Mouse (Mus musculus) liver, embryonic 14.5 days (tissue): ENCODE measurements at regions not wholly inside any gene's neighbourhood (a gene's known extent, or its start where the extent isn't known, plus 50 kb on each side); places are given as distances from the start of the nearest gene placed in this dataset.

Source experiments
- ATAC-seq: fragments of 200-750 bp; cut with Nextera tagmentation; 2 replicates; pipeline ENCODE4 v1.8.0; 2017; ENCODE audit warnings: moderate number of reproducible peaks, mild to moderate bottlenecking, moderate library complexity; ENCODE audit not compliant: insufficient read depth
- DNase-seq, 3 experiments: peaks; one replicate each; pipeline ENCODE4 v3.0.0-alpha.2; 2012 to 2013; ENCODE audit warnings: low read depth in 3 of 3, low spot score in 3 of 3
- H3K27ac ChIP-seq: fragments of 300-500 bp; sonication (generic); 2 replicates; pipeline ENCODE4 v1.5.1; 2014; ENCODE audit warnings: moderate library complexity, mild to moderate bottlenecking, control low read depth, inconsistent platforms
- H3K27me3 ChIP-seq: fragments of 300-500 bp; sonication (generic); 2 replicates; pipeline ENCODE4 v1.6.1; 2014; ENCODE audit warnings: mild to moderate bottlenecking, low read length, moderate library complexity; ENCODE audit not compliant: control insufficient read depth, insufficient read depth
- H3K36me3 ChIP-seq: fragments of 300-500 bp; sonication (generic); replicated peaks from 2 replicates; pipeline ENCODE4 v1.6.1; 2014; ENCODE audit warnings: low read depth; ENCODE audit not compliant: control insufficient read depth, insufficient read depth
- H3K4me1 ChIP-seq, 2 experiments: fragments of 200-500 bp in 1 of 2; fragments of 300-500 bp in 1 of 2; sonication (generic) in 1 of 2; replicated peaks; 2 replicates each; pipeline ENCODE4 v1.6.1; 2012 to 2014; ENCODE audit warnings: antibody characterized with exemption in 1 of 2, inconsistent platforms in 1 of 2, low read length in 1 of 2; ENCODE audit not compliant: control insufficient read depth in 2 of 2, insufficient read depth in 2 of 2
- H3K4me2 ChIP-seq: fragments of 300-500 bp; sonication (generic); 2 replicates; pipeline ENCODE4 v1.6.1; 2014; ENCODE audit warnings: low read depth, mild to moderate bottlenecking, control low read depth, moderate library complexity
- H3K4me3 ChIP-seq, 2 experiments: fragments of 200-500 bp in 1 of 2; fragments of 300-500 bp in 1 of 2; sonication (generic) in 1 of 2; 2 replicates each; pipeline ENCODE4 v1.5.1; 2012 to 2014; ENCODE audit warnings: low read depth in 2 of 2, low read length in 2 of 2, mild to moderate bottlenecking in 2 of 2, control low read depth in 1 of 2, inconsistent platforms in 1 of 2, moderate library complexity in 1 of 2; ENCODE audit not compliant: insufficient read depth in 1 of 2
- H3K9ac ChIP-seq: fragments of 300-500 bp; sonication (generic); replicated peaks from 2 replicates; pipeline ENCODE4 v1.6.1; 2014; ENCODE audit warnings: mild to moderate bottlenecking, control low read depth, moderate library complexity
- H3K9me3 ChIP-seq: fragments of 300-500 bp; sonication (generic); 2 replicates; pipeline ENCODE4 v1.6.1; 2016; ENCODE audit warnings: low read length, mixed read lengths; ENCODE audit not compliant: control insufficient read depth
- CTCF ChIP-seq: IDR thresholded peaks from 2 replicates; pipeline ENCODE4 v1.5.1; 2016; ENCODE audit warnings: antibody characterized with exemption, low read depth, control low read depth
- EP300 ChIP-seq: IDR thresholded peaks from 2 replicates; pipeline ENCODE4 v1.6.1; 2016; ENCODE audit warnings: antibody characterized with exemption, low read depth
- WGBS: fragments of 180-500 bp; shearing (Covaris S2); extraction: QIAGEN DNeasy Blood & Tissue Kit; methylation state at CpG from one replicate; pipeline ENCODE4 v1.1.7; 2014; ENCODE audit not compliant: insufficient replicate concordance; 5-methylcytosine and 5-hydroxymethylcytosine counted together

GRCm38 (mm10) chr13:107618796-107619429 is 425.3 kb upstream of the Smim15 start:
- DNase-seq (no peak), ATAC-seq (peak; percentile 9; the same call in 1 of the 2 replicates)
- Histone ChIP-seq H3K4me1 (peaks cover 0 to 13% of the 10 kb centered on the region in 2 experiments; a peak in 3 of 4 replicates), H3K36me3 (no peaks in the 10 kb centered on the region), H3K9ac (no peak overlapping the region), H3K4me2 (peak overlapping the region; percentile 44), H3K27ac (no peak overlapping the region), H3K9me3 (no peaks in the 10 kb centered on the region), H3K27me3 (no peaks in the 10 kb centered on the region), H3K4me3 (no peak overlapping the region)
- 47% methylated on average over 15 of the region's 15 CpGs for WGBS
- TF ChIP-seq CTCF (no peak), EP300 (no peak)

- ATAC-seq, result no peak
- H3K27me3 ChIP-seq, result no peaks in the 10 kb centered on the region
- peaks cover 0 to 13% of the 10 kb centered on the region in 2 experiments; a peak in 3 of 4 replicates for H3K4me1 ChIP-seq
- H3K9ac ChIP-seq, result no peak overlapping the region
- H3K4me2 ChIP-seq, result no peak overlapping the region
- 53% methylated on average over 8 of the region's 8 CpGs for WGBS
- DNase-seq, result no peak
- no peak overlapping the region for H3K4me3 ChIP-seq
- no peak overlapping the region for H3K27ac ChIP-seq
- no peaks in the 10 kb centered on the region for H3K9me3 ChIP-seq
- H3K36me3 ChIP-seq, result no peaks in the 10 kb centered on the region
- TF ChIP-seq EP300, result no peak
- no peak for TF ChIP-seq CTCF
These were observed 425.9 kb upstream of the Smim15 start for GRCm38 (mm10) chr13:107618369-107618771.

GRCm38 (mm10) chr13:107617582-107617981 is 426.7 kb upstream of the Smim15 start:
- DNase-seq (no peak), ATAC-seq (no peak)

DNA sequence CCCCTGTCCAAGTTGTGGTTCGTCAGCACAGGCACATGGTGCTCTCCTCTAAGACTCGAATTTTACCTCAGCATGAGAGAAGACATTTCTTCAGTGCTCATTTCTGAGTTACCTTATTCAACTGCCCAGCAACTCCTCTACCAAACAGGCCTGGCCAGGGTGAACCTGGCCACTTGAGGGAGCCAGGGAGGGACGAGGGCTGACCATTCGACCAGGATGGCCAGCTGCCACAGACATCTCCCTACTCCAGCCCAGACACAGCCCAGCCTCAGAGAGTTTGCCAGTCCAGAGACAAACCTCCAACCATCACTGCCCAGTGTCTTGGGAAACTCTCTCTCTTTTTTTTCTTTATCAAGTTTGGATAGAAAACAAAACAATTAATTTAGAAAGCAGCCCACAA is 427.5 kb upstream of the Smim15 start:
- H3K36me3 ChIP-seq, result no peaks in the 10 kb centered on the region
- no peaks in the 10 kb centered on the region for H3K9me3 ChIP-seq
- TF ChIP-seq EP300, result no peak
- peak; percentile 5; the same call in 1 of the 2 replicates for TF ChIP-seq CTCF
- DNase-seq (no peak), ATAC-seq (no peak)
- no peak overlapping the region for H3K9ac ChIP-seq
- no peak overlapping the region for H3K4me3 ChIP-seq
- peaks cover 0 to 13% of the 10 kb centered on the region in 2 experiments; a peak in 3 of 4 replicates for H3K4me1 ChIP-seq
- H3K4me2 ChIP-seq, result no peak overlapping the region
- no peak overlapping the region for H3K27ac ChIP-seq
- 60% methylated on average over 4 of the region's 4 CpGs for WGBS
- no peaks in the 10 kb centered on the region for H3K27me3 ChIP-seq

More at GRCm38 (mm10) chr13:107617582-107617981, 426.7 kb upstream of the Smim15 start:
- H3K36me3 ChIP-seq, result no peaks in the 10 kb centered on the region
- no peak overlapping the region for H3K9ac ChIP-seq
- H3K27me3 ChIP-seq, result no peaks in the 10 kb centered on the region
- TF ChIP-seq CTCF (no peak), EP300 (no peak)
- H3K9me3 ChIP-seq, result no peaks in the 10 kb centered on the region
- H3K4me1 ChIP-seq, result peaks cover 0 to 13% of the 10 kb centered on the region in 2 experiments; a peak in 3 of 4 replicates
- no peak overlapping the region for H3K4me2 ChIP-seq
- H3K4me3 ChIP-seq, result no peak overlapping the region
- 49% methylated on average over 2 of the region's 2 CpGs for WGBS
- H3K27ac ChIP-seq, result no peak overlapping the region

DNA sequence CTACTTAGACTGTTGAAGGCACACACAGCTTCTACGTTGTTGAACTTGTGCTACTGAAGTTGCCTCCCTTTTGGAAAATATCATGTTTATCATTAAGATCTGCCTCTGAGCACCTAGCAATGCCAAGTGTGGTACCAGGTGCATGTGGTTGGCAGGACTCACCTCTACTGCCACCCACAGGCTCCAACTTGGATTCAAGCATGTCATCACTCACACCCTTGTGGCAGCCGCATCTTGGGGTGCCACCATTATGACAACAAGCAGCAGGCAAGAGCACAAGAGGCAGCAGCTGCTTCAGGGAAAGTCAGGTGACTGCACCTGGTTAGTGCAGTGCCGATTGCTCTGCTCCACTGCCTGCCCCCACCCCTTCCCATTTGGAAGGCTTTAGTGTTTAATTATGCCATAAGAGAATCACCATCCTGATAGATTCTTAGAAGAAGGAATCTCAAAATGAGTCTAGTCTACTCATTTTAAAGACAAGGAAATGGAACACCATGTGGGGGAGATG is 435.2 kb upstream of the Smim15 start:
- WGBS, result 64% methylated on average over 3 of the region's 3 CpGs
- ATAC-seq (no peak), DNase-seq (no peak)
- no peaks in the 10 kb centered on the region for H3K4me1 ChIP-seq
- no peak overlapping the region for H3K9ac ChIP-seq
- H3K27me3 ChIP-seq, result no peaks in the 10 kb centered on the region
- no peak overlapping the region for H3K4me3 ChIP-seq
- H3K4me2 ChIP-seq, result no peak overlapping the region
- H3K27ac ChIP-seq, result no peak overlapping the region
- H3K36me3 ChIP-seq, result no peaks in the 10 kb centered on the region
- no peaks in the 10 kb centered on the region for H3K9me3 ChIP-seq
- TF ChIP-seq CTCF, result 0 out of 2 replicates have a peak, but pooled peaks have one; percentile 4
- TF ChIP-seq EP300, result no peak
